Mouse (Mus musculus): ENCODE data around the gene Tspan32.

The Tspan32 gene

GRCm38 (mm10) chr7:143052626-143053007 is 47.8 kb downstream of the Tspan32 start, which contains the start of gene Cd81:
Cd81 (plus strand) TSS chr7:143052739.
- H3K27me3 ChIP-seq (ENCODE audit: insufficient read depth, low read length): no peaks in the 10 kb centered on the region
- peaks cover 4% of the 10 kb centered on the region; the same call in 1 of the 2 replicates for H3K9me3 ChIP-seq (ENCODE audit: low read length)
- no peak for TF ChIP-seq NANOG (IDR thresholded peaks at IDR 0.05; ENCODE audit: borderline replicate concordance, low read length)
- no peak for TF ChIP-seq CTCF (conservative IDR thresholded peaks at IDR 0.05; ENCODE audit: low read length)
- no peak for TF ChIP-seq POU5F1 (IDR thresholded peaks at IDR 0.05; ENCODE audit: borderline replicate concordance, low read length)
- H3K4me3 ChIP-seq (replicated peaks; ENCODE audit: low read length): peak within 1 kb of the TSS; percentile 99
- H3K36me3 ChIP-seq (ENCODE audit: insufficient read depth, low read length): peaks cover 40% of the 10 kb centered on the region
- peaks cover 65% of the 10 kb centered on the region for H3K4me1 ChIP-seq (replicated peaks; ENCODE audit: low read depth, low read length)

GRCm38 (mm10) chr7:143053008-143053899 is 48.4 kb downstream of the Tspan32 start:
- Histone ChIP-seq H3K36me3 (ENCODE audit: insufficient read depth, low read length) (peaks cover 46% of the 10 kb centered on the region), H3K4me3 (replicated peaks; ENCODE audit: low read length) (peak overlapping the region; percentile 99), H3K9me3 (ENCODE audit: low read length) (peaks cover 4% of the 10 kb centered on the region; the same call in 1 of the 2 replicates), H3K4me1 (replicated peaks; ENCODE audit: low read depth, low read length) (peaks cover 71% of the 10 kb centered on the region), H3K27me3 (ENCODE audit: insufficient read depth, low read length) (no peaks in the 10 kb centered on the region)
- TF ChIP-seq NANOG (IDR thresholded peaks at IDR 0.05; ENCODE audit: borderline replicate concordance, low read length) (no peak), CTCF (conservative IDR thresholded peaks at IDR 0.05; ENCODE audit: low read length) (no peak), POU5F1 (IDR thresholded peaks at IDR 0.05; ENCODE audit: borderline replicate concordance, low read length) (no peak)

DNA sequence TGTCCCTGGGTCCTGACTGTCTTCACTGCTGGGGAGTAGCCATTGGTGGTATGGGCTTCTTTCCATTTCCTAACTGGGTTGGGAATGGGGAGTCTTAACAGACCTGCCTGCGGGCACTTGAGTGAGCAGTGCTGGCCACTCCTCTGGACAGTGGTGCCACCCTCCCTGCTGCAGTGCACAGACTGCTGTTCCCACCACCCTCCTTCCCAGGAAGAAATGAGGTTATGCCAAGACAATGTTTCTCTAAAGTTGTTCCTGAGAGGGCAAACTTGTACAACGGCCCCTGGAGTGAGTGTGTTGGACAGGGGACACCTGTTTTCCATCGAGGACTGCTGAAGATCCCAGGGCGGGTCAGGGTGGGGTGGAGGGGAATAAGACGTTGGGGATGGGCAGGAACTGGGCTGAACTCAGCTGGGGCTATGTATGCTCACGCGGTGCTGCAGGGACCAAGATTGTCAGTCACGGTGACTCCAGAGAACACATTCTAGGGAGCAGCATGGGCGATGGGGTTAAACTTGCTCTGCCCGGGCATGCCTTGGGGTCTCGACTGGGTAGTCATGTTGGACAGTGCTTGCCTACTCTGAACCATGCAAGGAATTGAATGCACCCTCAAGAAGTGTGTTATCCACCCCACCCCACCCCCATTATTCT is 49.2 kb downstream of the Tspan32 start:
- peaks cover 54% of the 10 kb centered on the region for H3K36me3 ChIP-seq (ENCODE audit: insufficient read depth, low read length)
- peak overlapping the region; percentile 99 for H3K4me3 ChIP-seq (replicated peaks; ENCODE audit: low read length)
- no peaks in the 10 kb centered on the region for H3K27me3 ChIP-seq (ENCODE audit: insufficient read depth, low read length)
- no peak for TF ChIP-seq NANOG (IDR thresholded peaks at IDR 0.05; ENCODE audit: borderline replicate concordance, low read length)
- no peak for TF ChIP-seq POU5F1 (IDR thresholded peaks at IDR 0.05; ENCODE audit: borderline replicate concordance, low read length)
- TF ChIP-seq CTCF (conservative IDR thresholded peaks at IDR 0.05; ENCODE audit: low read length): no peak
- peaks cover 4% of the 10 kb centered on the region; the same call in 1 of the 2 replicates for H3K9me3 ChIP-seq (ENCODE audit: low read length)
- H3K4me1 ChIP-seq (replicated peaks; ENCODE audit: low read depth, low read length): peaks cover 78% of the 10 kb centered on the region

GRCm38 (mm10) chr7:143054612-143054965 is 49.7 kb downstream of the Tspan32 start:
- peaks cover 4% of the 10 kb centered on the region; the same call in 1 of the 2 replicates for H3K9me3 ChIP-seq (ENCODE audit: low read length)
- H3K4me1 ChIP-seq (replicated peaks; ENCODE audit: low read depth, low read length): peaks cover 78% of the 10 kb centered on the region
- H3K27me3 ChIP-seq (ENCODE audit: insufficient read depth, low read length): no peaks in the 10 kb centered on the region
- peak overlapping the region; percentile 99 for H3K4me3 ChIP-seq (replicated peaks; ENCODE audit: low read length)
- TF ChIP-seq POU5F1 (IDR thresholded peaks at IDR 0.05; ENCODE audit: borderline replicate concordance, low read length): no peak
- no peak for TF ChIP-seq NANOG (IDR thresholded peaks at IDR 0.05; ENCODE audit: borderline replicate concordance, low read length)
- no peak for TF ChIP-seq CTCF (conservative IDR thresholded peaks at IDR 0.05; ENCODE audit: low read length)
- H3K36me3 ChIP-seq (ENCODE audit: insufficient read depth, low read length): peaks cover 59% of the 10 kb centered on the region

GRCm38 (mm10) chr7:143055001-143055400 is 50.2 kb downstream of the Tspan32 start:
- TF ChIP-seq NANOG (IDR thresholded peaks at IDR 0.05; ENCODE audit: borderline replicate concordance, low read length) (no peak), POU5F1 (IDR thresholded peaks at IDR 0.05; ENCODE audit: borderline replicate concordance, low read length) (no peak), CTCF (conservative IDR thresholded peaks at IDR 0.05; ENCODE audit: low read length) (no peak)
- Histone ChIP-seq H3K4me1 (replicated peaks; ENCODE audit: low read depth, low read length) (peaks cover 78% of the 10 kb centered on the region), H3K36me3 (ENCODE audit: insufficient read depth, low read length) (peaks cover 64% of the 10 kb centered on the region), H3K27me3 (ENCODE audit: insufficient read depth, low read length) (no peaks in the 10 kb centered on the region), H3K9me3 (ENCODE audit: low read length) (peaks cover 4% of the 10 kb centered on the region; the same call in 1 of the 2 replicates), H3K4me3 (replicated peaks; ENCODE audit: low read length) (peak overlapping the region; percentile 99)

DNA sequence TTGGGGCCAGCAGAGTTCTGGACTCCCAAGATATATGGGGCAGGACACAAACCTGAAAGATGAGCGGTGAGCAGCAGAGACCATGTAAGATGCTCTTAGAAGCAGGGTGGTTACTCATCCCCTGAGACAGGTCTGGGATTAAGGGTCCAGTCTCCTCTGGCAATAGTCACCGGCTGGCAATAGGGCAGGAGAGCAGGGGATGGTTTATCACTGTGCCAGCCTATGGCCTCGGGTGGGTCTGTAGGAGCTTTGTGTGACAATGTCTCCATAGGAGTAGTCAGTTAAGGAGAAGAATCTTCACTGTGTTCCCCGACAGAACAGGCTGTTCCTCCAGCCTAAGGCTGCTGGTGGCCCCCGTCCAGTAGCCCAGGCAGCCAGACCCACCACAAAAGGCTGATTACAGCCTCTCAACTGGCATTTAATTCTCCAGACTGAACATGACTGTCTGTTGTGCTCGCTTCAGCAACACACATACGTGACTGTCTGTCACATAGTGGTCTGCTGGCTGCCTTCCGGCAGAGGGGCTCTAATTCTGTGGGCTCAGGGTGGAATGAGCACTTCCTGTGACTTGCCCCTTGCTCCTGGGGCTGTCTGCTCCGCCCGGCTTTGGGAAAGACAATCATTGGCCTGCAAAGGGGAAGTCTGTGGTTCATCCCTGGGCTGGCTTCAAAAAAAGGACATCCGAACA is 50.8 kb downstream of the Tspan32 start:
- peaks cover 79% of the 10 kb centered on the region for H3K4me1 ChIP-seq (replicated peaks; ENCODE audit: low read depth, low read length)
- H3K4me3 ChIP-seq (replicated peaks; ENCODE audit: low read length): peak overlapping the region; percentile 99
- H3K9me3 ChIP-seq (ENCODE audit: low read length): peaks cover 1% of the 10 kb centered on the region; the same call in 1 of the 2 replicates
- H3K36me3 ChIP-seq (ENCODE audit: insufficient read depth, low read length): peaks cover 70% of the 10 kb centered on the region
- TF ChIP-seq CTCF (conservative IDR thresholded peaks at IDR 0.05; ENCODE audit: low read length) (no peak), NANOG (IDR thresholded peaks at IDR 0.05; ENCODE audit: borderline replicate concordance, low read length) (no peak), POU5F1 (IDR thresholded peaks at IDR 0.05; ENCODE audit: borderline replicate concordance, low read length) (no peak)
- no peaks in the 10 kb centered on the region for H3K27me3 ChIP-seq (ENCODE audit: insufficient read depth, low read length)

DNA sequence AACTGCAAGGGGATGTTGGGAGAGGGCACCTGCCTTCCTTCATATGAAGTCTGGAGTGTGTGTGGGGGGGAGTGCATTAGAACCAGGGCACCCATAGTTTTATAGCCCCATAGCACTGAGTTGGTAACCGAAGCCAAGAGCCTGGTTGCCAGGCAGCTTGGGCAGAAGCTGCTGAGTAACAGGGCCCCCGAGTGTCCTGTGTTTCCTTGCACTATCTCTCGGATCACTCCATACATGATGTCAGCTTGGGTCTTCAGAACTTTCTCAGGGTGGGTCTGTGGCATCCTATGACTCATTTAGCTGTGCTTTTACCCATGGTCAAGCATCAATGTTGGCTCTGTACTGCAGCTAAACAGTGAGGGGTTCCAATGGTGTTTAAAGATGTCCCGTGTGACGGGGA is 52.2 kb downstream of the Tspan32 start:
- H3K4me1 ChIP-seq (replicated peaks; ENCODE audit: low read depth, low read length): peaks cover 89% of the 10 kb centered on the region
- TF ChIP-seq CTCF (conservative IDR thresholded peaks at IDR 0.05; ENCODE audit: low read length) (no peak), NANOG (IDR thresholded peaks at IDR 0.05; ENCODE audit: borderline replicate concordance, low read length) (no peak), POU5F1 (IDR thresholded peaks at IDR 0.05; ENCODE audit: borderline replicate concordance, low read length) (no peak)

More for the DNA sequence above, 52.2 kb downstream of the Tspan32 start:
- Histone ChIP-seq H3K27me3 (ENCODE audit: insufficient read depth, low read length) (no peaks in the 10 kb centered on the region), H3K4me3 (replicated peaks; ENCODE audit: low read length) (peak overlapping the region; percentile 17), H3K9me3 (ENCODE audit: low read length) (no peaks in the 10 kb centered on the region), H3K36me3 (ENCODE audit: insufficient read depth, low read length) (peaks cover 84% of the 10 kb centered on the region)
